Mouse (Mus musculus): Measurements from ENCODE around the gene Fstl1.
A peak's percentile ranks its signal among the peaks of the same experiment; 100 is the strongest.

The Fstl1 gene

GRCm38 (mm10) chr16:37788367-37789014 lies 11.8 kb downstream of the Fstl1 start:
- peak; percentile 66 for DNase-seq

DNA sequence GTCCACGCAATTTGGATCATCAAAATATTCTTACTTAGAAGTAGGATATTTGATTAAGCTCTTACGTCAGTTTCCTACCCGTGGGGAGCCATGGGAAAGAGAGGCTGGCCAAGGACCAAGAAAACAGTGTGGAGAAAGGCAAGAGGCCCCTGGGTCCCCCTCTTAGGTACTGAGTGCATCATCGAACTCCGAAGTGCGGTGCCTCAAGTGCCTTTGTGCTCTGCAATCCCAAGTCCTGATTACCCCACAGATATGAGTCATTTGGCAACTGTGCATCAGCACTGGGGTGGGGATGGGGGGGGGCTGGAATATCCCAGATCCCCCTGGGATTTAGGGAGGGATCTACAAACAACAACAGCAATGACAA lies 12.3 kb downstream of the Fstl1 start:
- DNase-seq: no peak

GRCm38 (mm10) chr16:37789394-37789920 lies 12.8 kb downstream of the Fstl1 start:
- no peak for DNase-seq

- no peak for DNase-seq
Observed at GRCm38 (mm10) chr16:37790008-37790780, 13.5 kb downstream of the Fstl1 start.

DNA sequence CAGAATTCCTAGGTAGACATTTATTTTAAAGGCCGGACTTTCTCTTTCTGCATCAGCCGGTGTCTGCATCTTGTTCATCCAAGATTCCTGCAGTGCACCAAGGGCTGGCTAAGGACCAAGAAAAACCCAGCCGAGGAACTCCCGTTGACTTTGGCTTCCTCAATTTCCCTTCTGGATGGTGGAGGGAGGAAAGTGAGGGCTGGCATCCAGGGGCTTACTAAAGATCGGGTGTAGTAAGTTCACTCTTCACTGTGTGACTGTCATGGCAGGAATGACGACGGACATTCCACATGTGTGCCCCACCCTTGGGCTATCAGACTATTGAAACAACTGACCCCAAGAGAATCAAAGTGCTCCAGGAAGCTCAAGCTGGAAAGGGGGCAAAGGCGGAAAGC lies 14.1 kb downstream of the Fstl1 start:
- no peak for DNase-seq

GRCm38 (mm10) chr16:37795651-37796150 lies 19.0 kb downstream of the Fstl1 start:
- DNase-seq: no peak

DNA sequence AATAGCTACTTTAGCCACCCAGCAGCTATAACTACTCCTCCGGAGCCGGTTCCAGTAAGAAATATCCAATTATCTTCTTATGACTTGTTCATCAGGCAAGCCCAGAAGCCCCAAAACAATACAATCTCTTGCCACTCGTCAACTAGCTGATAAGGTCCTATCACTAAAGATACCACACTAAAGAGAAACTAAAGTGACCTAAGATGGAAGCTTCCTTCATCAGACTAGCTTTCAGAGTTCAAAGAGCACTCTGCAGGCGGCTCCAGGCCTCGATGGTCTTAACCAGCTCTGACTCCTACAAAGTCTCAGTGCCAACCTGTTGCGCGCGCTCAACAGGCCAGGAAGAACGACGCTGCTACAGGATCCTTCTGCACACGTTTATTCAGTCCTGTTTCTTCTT lies 19.6 kb downstream of the Fstl1 start:
- DNase-seq: no peak

DNA sequence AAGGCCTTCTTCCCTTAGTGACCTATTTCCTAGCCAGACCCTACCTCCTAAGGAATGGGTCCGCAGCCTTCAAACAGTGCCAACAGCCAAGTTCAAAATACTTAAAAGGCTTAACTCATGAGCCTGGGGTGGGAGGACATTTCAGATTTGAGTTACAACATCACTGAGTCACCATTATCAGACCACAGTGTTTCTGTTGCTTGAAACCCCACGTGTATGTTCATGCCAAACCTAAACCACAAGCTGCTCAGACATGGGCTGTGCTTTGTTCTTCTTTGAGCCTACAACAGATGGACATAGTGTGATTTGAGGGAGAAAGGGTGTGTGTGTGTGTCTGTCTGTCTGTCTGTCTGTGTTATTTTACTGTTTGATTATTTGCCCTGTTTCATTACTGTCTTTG lies 24.4 kb downstream of the Fstl1 start:
- no peak for DNase-seq

DNA sequence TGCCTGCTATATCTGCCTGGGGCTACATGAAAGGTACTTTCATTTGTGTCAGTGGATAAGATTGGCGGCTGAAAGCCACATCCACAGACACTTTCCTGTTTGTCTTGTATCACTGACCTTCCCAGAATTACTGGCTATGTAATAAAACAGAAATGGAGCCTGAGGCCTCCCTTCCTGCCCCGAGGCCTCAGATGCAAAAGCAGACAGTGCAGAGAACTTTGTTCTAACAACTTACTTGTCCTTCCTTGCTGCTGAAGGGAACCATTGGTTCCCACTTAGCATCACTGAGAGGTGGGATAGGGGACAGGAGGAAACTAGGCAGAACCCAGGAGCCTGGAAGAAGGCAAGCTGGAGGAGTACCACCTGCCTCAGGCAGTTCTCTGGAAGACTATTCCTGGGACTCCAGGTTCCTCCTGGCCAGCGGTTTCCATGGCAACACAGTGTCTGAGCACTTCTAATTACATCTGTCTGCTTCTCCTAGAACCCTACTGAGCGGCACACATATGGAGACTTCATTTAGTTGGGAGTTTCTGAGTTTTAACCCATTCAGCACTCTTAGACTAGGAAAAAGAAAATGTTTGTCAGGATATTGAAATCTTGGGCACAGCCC lies 26.1 kb downstream of the Fstl1 start:
- no peak for DNase-seq

GRCm38 (mm10) chr16:37803387-37803950 lies 26.8 kb downstream of the Fstl1 start:
- no peak for DNase-seq

DNA sequence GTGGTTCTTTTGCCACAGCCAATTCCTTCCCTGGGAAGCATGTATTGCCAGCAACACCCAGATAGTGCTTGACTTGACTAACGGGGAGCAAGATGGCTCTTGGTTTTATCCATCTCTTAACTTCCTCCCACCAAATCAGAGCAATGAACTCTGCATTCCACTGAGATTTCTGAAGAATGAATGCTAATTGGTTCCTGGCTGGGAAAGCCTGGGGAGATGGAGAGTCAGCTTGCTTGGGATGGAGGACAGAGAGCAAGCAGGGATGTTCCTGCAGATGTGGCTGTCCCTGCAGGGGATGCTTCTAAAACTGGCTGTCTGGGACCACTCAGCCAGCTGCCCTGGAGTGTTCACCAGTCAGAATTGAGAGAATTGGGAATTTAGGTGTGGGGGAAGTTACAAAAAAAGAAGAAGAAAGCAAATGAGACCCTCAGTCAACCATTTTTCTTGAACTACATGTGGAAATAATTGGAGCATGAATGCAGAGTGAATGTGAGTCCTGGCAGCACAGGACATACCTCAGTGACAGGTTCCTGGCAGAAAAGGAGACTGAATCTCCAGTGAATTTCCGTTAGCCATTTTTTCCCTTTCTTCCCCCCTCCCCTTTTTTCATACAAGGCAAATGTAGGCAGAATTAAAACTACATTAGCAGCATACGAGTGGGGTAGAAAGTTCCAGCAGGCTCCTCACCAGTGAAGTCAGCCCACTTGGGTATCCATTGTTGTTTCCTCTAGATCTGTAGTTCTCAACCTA lies 29.2 kb downstream of the Fstl1 start:
- DNase-seq: no peak

- no peak for DNase-seq
Observed at GRCm38 (mm10) chr16:37807269-37807668, 30.6 kb downstream of the Fstl1 start.

DNA sequence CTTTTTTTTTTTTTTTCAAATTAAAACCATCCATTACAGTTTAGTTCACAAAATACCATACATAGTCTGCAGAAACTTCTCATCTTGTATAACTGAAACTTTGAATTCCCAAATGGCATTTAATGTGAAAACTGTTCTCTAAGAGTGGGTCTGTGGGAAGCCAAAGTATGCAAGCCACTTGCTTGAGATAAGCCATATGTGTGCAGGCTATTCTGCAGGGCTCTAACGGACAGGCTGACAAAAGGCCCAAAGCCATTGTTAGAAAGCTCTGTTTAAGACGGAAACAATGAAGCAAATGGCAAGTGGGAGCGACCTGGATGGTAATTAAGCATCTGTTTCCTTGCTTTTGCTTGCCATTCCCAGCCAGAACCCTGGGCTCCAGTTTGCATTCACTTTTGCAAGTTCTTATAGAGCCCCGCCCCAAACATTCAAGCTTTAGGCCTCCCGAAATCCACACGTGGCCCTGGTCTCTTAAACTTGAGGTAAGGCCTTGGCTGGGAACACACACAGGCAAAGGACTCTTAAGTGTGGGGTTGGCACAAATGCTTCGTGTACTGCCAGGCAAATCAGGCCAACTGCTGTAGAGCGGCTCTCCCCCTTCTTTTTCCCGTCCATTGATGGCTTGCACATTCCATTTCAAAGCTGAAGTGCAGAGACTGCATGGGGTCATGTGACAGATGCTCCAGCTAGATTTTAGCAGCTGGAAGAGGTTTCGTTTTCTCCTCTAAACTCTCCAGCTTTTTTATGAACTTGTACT lies 32.4 kb downstream of the Fstl1 start:
- DNase-seq: no peak

DNA sequence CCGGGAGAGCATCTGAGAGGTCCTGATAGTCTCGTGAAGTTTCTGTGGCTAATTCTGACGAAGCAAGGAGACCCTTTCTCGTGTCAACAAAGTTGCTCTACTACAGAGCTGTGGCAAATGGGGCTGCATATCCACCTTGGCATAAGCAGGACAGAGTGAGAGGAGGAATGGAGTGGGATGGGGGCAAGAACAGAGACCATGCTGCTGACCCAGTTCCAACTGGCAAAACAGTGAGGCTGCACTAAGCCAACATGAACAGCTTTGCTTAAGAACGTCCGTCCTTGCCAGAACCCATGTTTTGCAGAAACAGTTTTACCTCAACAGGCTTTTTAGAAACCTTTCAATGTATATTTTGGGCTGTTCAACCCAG lies 32.9 kb downstream of the Fstl1 start:
- DNase-seq: no peak

DNA sequence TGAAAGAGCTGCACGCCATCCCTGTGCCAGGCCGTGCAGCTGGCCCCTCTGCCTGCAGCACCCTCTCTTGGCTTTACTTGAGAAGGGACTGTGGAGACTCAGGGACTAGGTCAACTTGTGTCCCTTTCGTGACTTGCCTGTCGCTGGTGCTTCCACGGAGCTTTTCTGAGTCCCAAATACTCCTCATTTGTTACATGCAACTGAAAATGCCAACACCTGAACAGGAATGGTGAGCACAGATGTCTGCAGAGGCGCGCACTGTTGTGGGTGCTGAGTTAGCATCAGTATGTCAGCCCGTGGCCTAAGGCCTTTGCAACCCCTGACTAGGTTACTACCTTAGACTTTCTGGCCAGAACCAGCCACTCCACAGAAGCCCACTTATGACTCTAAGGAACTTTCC lies 35.2 kb downstream of the Fstl1 start:
- DNase-seq: no peak

- peak; percentile 55 for DNase-seq
Observed at GRCm38 (mm10) chr16:37812474-37812886, 35.8 kb downstream of the Fstl1 start.

GRCm38 (mm10) chr16:37813691-37814382 lies 37.2 kb downstream of the Fstl1 start:
- DNase-seq: no peak

DNA sequence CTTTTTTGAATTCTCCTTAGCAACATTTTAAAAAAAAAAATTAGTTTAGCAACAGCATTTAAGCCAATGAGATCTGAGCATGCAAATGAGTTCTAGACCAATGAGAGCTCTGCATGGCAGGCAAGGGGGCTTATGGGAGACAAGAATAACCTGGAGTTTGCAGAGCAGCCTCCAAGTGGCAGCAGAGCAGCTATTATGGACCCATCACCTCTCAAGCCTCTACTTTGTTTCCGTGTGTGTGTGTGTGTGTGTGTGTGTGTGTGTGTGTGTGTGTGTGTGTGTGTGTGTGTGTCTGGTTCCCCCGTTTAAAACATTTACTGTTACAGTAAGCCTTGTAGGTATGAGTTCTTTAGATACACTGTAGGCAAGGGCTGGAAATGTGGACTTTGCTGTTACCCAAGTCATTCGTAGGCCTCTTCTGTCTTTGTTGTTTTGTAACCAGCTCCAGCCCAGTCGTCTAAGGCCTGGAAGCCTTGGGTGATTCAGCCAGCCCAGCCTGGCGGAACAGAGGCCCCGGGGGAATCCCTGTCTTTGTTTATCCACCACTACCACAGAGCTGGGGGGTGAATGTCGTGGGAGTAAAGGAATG lies 37.8 kb downstream of the Fstl1 start:
- peak; percentile 74 for DNase-seq

DNA sequence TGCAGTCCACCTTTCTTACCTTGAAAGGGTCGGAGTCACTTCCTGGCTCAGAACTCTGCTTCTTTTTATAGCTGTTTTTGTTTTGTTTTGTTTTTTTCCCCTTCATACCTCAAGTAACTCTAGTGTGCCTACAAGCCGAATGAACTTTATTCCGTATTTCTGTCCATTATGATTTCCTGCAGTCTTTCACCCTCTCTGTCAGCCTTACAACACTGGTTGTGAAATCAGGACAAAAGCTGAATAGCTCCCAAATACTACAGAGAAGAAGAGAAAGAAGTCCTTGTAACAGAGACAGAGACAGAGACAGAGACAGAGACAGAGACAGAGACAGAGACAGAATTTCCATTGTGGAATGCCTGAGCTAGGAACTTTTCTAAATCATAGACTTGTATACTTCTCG lies 41.3 kb downstream of the Fstl1 start:
- DNase-seq: no peak

DNA sequence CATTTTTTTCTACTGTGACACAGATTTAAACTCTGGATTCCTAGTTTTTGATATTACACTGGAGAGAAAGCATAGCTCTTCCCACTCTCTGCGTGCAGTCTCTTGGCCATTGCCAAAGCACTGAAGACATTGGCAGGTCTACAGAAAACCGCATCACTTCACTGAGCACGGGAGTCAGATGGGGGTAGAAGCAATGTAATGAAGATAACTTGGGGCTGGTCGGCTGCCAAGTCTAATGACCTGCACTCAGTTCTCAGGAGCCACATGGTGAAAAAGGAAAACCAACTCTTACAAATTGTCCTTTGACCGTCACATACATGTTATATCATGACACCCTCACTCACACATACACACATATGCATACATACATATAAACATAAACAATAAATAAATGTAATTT lies 47.3 kb downstream of the Fstl1 start:
- peak; percentile 51 for DNase-seq
